Mouse (Mus musculus) olfactory bulb, adult 2 months (tissue): ENCODE measurements around the gene Itm2b. TPM values are rescaled to one million over a fixed set of nuclear protein-coding genes. Genes with fewer than 3 reads are reported as not detected.

Experiments used
- H3K27ac ChIP-seq: fragments of 200-500 bp; 2 replicates; pipeline ENCODE4 v1.5.1; 2012; ENCODE audit warnings: low read depth, low read length; ENCODE audit not compliant: insufficient read depth
- H3K4me1 ChIP-seq: fragments of 200-500 bp; 2 replicates; pipeline ENCODE4 v1.6.1; 2012; ENCODE audit warnings: low read length; ENCODE audit not compliant: control insufficient read depth, insufficient read depth
- H3K4me3 ChIP-seq: fragments of 200-500 bp; 2 replicates; pipeline ENCODE4 v1.5.1; 2012; ENCODE audit warnings: mild to moderate bottlenecking, low read depth, low read length, moderate library complexity; ENCODE audit not compliant: insufficient read depth
- CTCF ChIP-seq: fragments of 200-500 bp; IDR thresholded peaks from 2 replicates; pipeline ENCODE4 v1.5.1; 2012; ENCODE audit warnings: low read depth, mild to moderate bottlenecking, low read length, moderate library complexity; ENCODE audit not compliant: insufficient read depth
- POLR2A ChIP-seq: fragments of 200-500 bp; IDR thresholded peaks from 2 replicates; pipeline ENCODE4 v1.6.1; 2012; ENCODE audit warnings: mild to moderate bottlenecking, low read depth, low read length, moderate library complexity; ENCODE audit not compliant: insufficient read depth
- WGBS: fragments of 180-500 bp; shearing (Covaris S2); methylation state at CpG from one replicate; pipeline ENCODE4 v1.1.7; 2018; 5-methylcytosine and 5-hydroxymethylcytosine counted together
- polyA plus RNA-seq: library from polyadenylated mRNA; stranded (reverse); fragments of >200 nt; gene quantifications from 2 replicates; pipeline ENCODE4 v1.2.4, GENCODE M21; 2012; ENCODE audit warnings: low replicate concordance; ENCODE audit not compliant: missing spikeins, insufficient read depth, insufficient read length

Gene Itm2b
- polyA plus RNA-seq, 1 experiment = 469 TPM

DNA sequence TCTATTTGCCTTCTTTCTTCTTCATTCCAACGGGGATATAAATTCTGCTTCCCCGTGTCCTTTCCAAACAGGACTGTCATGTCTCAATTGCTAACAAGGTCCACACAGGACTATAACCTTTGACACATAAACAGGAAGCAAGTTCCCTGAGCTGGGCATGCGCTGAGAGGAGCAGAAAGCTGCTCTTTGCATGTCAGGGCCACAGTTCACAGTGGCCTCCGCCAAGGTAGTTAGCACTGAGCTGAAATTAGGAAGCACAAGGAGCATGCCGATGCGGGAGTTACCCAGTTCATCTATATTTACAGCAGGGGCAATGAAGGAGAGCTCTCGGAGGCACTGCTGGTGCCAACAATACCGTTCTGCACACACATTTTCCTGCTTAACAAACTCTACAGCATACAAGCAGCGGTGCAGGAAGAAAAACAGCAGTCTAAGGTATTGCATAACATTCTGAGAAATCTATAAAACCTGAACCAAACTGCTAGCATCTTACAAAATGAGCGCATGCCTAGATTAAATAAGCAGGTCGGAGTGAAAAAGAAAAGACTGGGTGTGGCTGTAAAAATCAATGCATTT lies 10.7 kb downstream of the Itm2b start:
- Histone ChIP-seq H3K4me3 (no peak overlapping the region), H3K27ac (peak overlapping the region; percentile 63)
- TF ChIP-seq CTCF (no peak), POLR2A (no peak)

DNA sequence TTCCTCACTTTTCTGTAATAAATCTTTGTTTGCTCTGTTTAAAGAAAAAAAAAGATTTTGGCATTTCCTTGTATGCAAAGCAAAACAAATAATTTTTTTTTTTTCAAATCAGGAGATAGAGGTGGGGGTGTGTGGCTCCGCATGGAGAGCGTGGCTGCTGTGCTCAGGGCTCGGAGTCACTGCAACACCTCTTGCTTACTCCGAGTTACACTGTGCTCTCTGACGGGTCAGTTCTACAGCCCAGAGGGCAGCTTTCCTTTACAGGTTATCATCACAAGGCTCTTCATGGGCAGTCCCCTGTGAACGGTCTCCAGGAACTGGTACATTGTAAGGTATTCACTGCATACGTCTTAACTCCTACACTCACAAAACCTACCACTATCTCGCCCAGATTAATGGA lies 11.5 kb downstream of the Itm2b start:
- H3K4me1 ChIP-seq = peaks cover 39% of the 10 kb centered on the region
- WGBS = 59% methylated on average over 8 of the region's 8 CpGs
- TF ChIP-seq CTCF (no peak), POLR2A (no peak)
- no peak overlapping the region for H3K4me3 ChIP-seq
- peak overlapping the region; percentile 46 for H3K27ac ChIP-seq

More for the DNA sequence above, 10.7 kb downstream of the Itm2b start:
- WGBS = 39% methylated on average over 11 of the region's 11 CpGs
- H3K4me1 ChIP-seq = peaks cover 35% of the 10 kb centered on the region

DNA sequence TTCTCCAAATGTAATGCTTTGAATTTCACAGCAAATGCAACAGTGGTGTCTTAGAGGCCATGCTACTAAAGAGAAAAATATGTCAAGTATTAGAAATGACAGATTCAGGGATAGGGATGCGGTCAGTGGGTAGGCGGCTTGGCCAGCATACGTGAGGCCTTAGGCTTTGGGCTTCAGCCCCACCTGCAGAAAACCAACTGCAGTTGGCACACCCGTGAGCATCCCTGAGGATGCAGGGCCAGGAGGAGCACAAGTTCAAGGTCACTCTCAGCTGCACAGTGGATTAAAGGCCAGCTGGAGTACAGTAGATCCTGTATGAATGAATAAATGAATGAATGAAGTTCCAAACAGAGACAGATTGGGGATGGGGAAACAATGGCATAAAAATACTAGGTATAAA lies 12.1 kb downstream of the Itm2b start:
- Histone ChIP-seq H3K27ac (peak overlapping the region; percentile 72), H3K4me3 (no peak overlapping the region), H3K4me1 (peaks cover 43% of the 10 kb centered on the region)
- WGBS = 78% methylated on average over 4 of the region's 4 CpGs
- TF ChIP-seq POLR2A (no peak), CTCF (no peak)

DNA sequence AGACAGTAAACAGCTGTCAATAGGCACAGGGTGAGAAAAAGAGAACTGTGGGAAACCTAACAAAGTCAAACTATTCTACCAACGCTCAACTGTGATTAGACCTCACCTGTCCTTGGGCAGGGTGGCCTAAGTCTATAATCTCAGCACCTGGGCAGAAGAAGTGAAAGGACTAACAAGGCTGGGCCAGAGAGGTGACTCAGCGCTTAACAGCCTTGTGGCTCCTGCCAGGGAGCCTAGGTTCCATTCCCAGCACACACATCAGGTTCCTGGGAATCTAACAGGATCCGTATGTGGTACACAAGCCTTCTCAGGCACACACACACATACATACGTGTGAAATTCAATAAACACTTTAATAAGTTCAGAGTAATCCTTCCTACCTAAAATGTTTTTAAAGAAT lies 13.5 kb downstream of the Itm2b start:
- 80% methylated on average over 4 of the region's 4 CpGs for WGBS
- Histone ChIP-seq H3K4me3 (no peak overlapping the region), H3K27ac (peak overlapping the region; percentile 90), H3K4me1 (peaks cover 41% of the 10 kb centered on the region)
- TF ChIP-seq CTCF (no peak), POLR2A (no peak)

DNA sequence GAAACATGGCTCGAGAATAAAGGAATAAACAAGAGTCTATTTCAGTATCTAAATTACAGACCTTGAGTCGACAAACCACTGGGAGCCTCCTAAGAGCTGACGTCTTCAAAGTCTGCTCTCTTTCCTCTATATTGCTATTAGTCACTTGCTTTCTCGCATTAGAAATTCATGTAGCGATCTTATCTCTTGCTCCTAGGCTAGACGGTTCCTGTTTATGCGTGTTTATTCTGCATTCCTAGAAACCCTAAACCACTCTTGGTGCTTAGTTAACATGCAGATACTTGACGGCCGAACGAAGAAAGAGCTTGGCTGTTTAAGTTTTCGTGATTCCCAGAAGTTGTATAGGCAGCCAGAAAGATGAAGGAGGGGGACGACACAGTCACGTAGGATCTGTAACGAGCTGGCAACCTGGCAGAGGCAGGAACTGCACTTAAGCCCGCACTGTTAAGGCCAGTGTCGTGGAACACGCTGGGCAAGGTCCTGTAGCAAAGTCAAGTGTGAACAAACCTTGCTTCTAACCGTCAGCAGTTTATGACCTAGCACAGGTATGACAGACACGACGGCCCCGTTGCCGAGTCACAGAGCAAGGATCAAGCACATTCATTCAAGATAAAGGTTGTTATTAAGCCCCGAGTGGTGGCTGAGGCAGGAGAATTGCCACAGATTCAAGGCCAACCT lies 14.3 kb downstream of the Itm2b start:
- no peak for TF ChIP-seq CTCF
- TF ChIP-seq POLR2A = no peak
- no peak overlapping the region for H3K4me3 ChIP-seq
- WGBS = 41% methylated on average over 23 of the region's 23 CpGs

DNA sequence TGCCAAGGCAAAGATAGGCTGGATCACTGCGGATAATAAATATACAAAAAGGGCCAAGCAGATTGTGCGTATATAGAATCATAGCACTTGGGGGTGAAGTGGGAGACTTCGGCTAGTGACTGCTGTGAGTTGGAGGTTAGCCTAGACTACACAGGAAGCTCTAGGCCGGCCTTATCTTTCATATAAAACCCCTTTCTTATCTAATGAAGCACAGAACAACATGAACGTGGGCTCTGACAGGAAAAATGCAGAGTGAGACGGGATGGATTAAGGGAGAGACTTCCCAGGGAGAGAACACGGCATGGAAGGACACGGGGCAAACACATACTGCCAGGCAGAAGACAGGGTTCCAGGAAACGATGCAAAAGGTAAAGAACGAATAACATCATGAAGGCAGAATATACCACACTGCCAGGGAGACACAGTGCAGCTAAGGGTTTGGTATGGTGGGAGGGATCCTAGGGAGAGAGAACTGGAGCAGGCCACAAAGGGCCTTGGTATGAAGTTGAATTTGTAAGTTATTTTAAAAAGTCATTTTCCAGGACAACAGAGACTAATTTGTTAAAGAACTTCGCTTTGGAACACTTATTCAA lies 14.9 kb downstream of the Itm2b start:
- Histone ChIP-seq H3K4me3 (no peak overlapping the region), H3K4me1 (peaks cover 42% of the 10 kb centered on the region), H3K27ac (peak overlapping the region; percentile 82)
- TF ChIP-seq CTCF = no peak
- TF ChIP-seq POLR2A = no peak
- 40% methylated on average over 11 of the region's 11 CpGs for WGBS

More for the DNA sequence above, 14.3 kb downstream of the Itm2b start:
- Histone ChIP-seq H3K4me1 (peaks cover 42% of the 10 kb centered on the region), H3K27ac (peak overlapping the region; percentile 90)

DNA sequence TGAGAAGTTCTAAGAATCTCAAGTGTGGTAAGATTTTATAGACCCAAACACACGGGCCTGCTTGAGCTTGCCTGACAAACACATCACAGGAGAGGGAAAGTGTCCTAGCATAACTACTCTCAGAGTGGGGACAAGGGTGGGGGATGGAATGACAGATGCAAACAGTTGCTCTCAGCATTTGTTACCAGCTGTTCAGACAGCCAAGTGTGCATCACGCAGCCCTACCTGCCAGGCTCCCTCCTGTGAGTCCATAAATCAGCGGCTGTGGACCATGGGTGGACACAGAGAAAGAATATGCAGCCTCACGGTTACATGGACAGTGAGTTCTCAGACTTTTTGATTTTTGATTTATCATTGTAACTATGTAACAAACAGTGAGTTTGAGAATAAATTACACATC lies 15.5 kb downstream of the Itm2b start:
- no peak for TF ChIP-seq POLR2A
- no peak for TF ChIP-seq CTCF
- Histone ChIP-seq H3K27ac (peak overlapping the region; percentile 82), H3K4me3 (no peak overlapping the region), H3K4me1 (peaks cover 44% of the 10 kb centered on the region)
- WGBS = 75% methylated on average over 4 of the region's 4 CpGs

DNA sequence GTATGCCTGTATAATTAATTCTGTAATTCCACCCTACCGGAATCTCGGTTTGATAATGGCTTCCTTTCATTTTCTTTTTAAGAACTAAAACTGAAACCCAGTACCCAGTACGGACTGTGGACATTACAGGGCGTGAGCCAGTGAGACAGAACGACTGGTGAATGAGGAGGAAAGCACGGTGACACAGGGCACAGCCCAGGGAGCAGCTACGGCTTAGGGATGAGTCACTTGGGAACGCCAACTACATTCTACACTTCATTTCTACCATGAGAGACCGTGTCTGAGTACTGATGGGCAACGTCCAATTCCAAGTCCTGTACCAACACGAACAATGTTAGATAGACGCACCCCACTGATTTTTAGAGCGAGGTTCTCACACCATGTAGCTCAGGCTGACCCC lies 16.1 kb downstream of the Itm2b start:
- H3K4me3 ChIP-seq = no peak overlapping the region
- peak overlapping the region; percentile 82 for H3K27ac ChIP-seq
- TF ChIP-seq CTCF (no peak), POLR2A (no peak)
- WGBS = 60% methylated on average over 13 of the region's 13 CpGs
- peaks cover 48% of the 10 kb centered on the region for H3K4me1 ChIP-seq

DNA sequence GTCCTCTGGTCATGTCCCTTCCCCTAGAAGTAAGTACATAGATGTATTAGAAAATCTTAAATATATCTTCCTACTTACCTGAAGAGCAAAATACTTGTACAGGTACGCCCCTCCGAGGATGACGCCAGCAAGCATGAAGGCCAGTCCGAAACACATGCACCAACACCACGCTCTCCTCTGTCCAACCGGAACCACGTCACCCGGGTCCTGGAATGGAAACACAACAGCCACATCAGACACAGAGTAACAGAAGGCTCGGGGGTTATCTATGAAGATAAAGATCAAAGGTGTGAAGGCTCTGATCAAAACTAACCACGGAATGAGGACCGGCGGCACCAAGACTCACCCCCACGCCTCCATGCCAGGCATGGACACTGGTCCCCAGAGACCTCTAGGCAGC lies 16.9 kb downstream of the Itm2b start:
- TF ChIP-seq CTCF = no peak
- no peak for TF ChIP-seq POLR2A
- 95% methylated on average over 13 of the region's 13 CpGs for WGBS

More for the DNA sequence above, 16.9 kb downstream of the Itm2b start:
- H3K27ac ChIP-seq = peak overlapping the region; percentile 67; the same call in 1 of the 2 replicates
- H3K4me3 ChIP-seq = no peak overlapping the region
- peaks cover 50% of the 10 kb centered on the region for H3K4me1 ChIP-seq
